Mouse (Mus musculus): ENCODE data around the gene Map1lc3a. TPM values are rescaled to one million over a fixed set of nuclear protein-coding genes. Genes with fewer than 3 reads are reported as not detected.

Map1lc3a gene
- total RNA-seq, 1 experiment from 2014 or later, result 575 TPM

GRCm38 (mm10) chr2:155284647-155285046, 8.6 kb downstream of the Map1lc3a start:
- no peak for DNase-seq

GRCm38 (mm10) chr2:155285744-155286143, 9.6 kb downstream of the Map1lc3a start:
- no peak for DNase-seq

- no peak for DNase-seq
Measured at GRCm38 (mm10) chr2:155287456-155288250, 11.6 kb downstream of the Map1lc3a start.

GRCm38 (mm10) chr2:155290066-155290465, 14.0 kb downstream of the Map1lc3a start:
- DNase-seq, result peak; percentile 40

GRCm38 (mm10) chr2:155293382-155293781, 17.3 kb downstream of the Map1lc3a start:
- DNase-seq, result peak; percentile 89

- peak; percentile 69 for DNase-seq
Measured at GRCm38 (mm10) chr2:155293946-155294345, 17.8 kb downstream of the Map1lc3a start.

GRCm38 (mm10) chr2:155295453-155295852, 19.4 kb downstream of the Map1lc3a start:
- DNase-seq, result no peak

GRCm38 (mm10) chr2:155299563-155299962, 23.5 kb downstream of the Map1lc3a start:
- DNase-seq, result peak; percentile 43

- DNase-seq, result peak; percentile 86
Measured at GRCm38 (mm10) chr2:155308936-155309592, 33.0 kb downstream of the Map1lc3a start.

- DNase-seq, result no peak
Measured at GRCm38 (mm10) chr2:155313671-155314070, 37.6 kb downstream of the Map1lc3a start.

- no peak for DNase-seq
Measured at GRCm38 (mm10) chr2:155318618-155319017, 42.5 kb downstream of the Map1lc3a start.

- peak; percentile 83 for DNase-seq
Measured at GRCm38 (mm10) chr2:155320596-155320995, 44.5 kb downstream of the Map1lc3a start.

- no peak for DNase-seq
Measured at GRCm38 (mm10) chr2:155326001-155326400, 49.9 kb downstream of the Map1lc3a start.

Other genes starting within 250 kb of the Map1lc3a start
- gene Ahcy, start 201.8 kb upstream of the Map1lc3a start, total RNA-seq (2021), result 60.2 and 130 TPM in 2 replicates
- gene Itch, start 142.8 kb upstream of the Map1lc3a start, total RNA-seq (2021), result 49.8 and 51.3 TPM in 2 replicates
- 357 and 369 TPM in 2 replicates for gene Dynlrb1, start 39.8 kb upstream of the Map1lc3a start, total RNA-seq (2021)
- 28.2 and 36.1 TPM in 2 replicates for gene Pigu, start 81.1 kb downstream of the Map1lc3a start, total RNA-seq (2021)
- 278 and 345 TPM in 2 replicates for gene Trp53inp2, start 104.8 kb downstream of the Map1lc3a start, total RNA-seq (2021)
- 39.5 and 43.5 TPM in 2 replicates for gene Ncoa6, start 197.6 kb downstream of the Map1lc3a start, total RNA-seq (2021)
- gene Acss2, start 241.7 kb downstream of the Map1lc3a start, total RNA-seq (2021), result 30.1 and 34.5 TPM in 2 replicates
- gene Ggt7, start 241.9 kb downstream of the Map1lc3a start, total RNA-seq (2021), result 3.8 and 6.7 TPM in 2 replicates

All from adrenal gland, postnatal 14 days (tissue).